Mouse (Mus musculus): ENCODE data around the gene Htra3. TPM values are rescaled to one million over a fixed set of nuclear protein-coding genes. Genes with fewer than 3 reads are reported as not detected.

The Htra3 gene
- polyA plus RNA-seq, 1 experiment from 2014 or later, result 22.4 TPM

GRCm38 (mm10) chr5:35605355-35605754, 74.2 kb downstream of the Htra3 start:
- H3K4me3 ChIP-seq (replicated peaks; ENCODE audit: low read depth, low read length), result no peak overlapping the region
- H3K36me3 ChIP-seq (ENCODE audit: insufficient read depth, low read length), result 0 out of 2 replicates have a peak, but pooled peaks cover 14% of the 10 kb centered on the region
- H3K27me3 ChIP-seq (ENCODE audit: insufficient read depth, low read length), result no peaks in the 10 kb centered on the region
- H3K27ac ChIP-seq, result no peak overlapping the region
- ATAC-seq (replicated peaks; ENCODE audit: low FRiP score, low read depth) (no peak), DNase-seq (ENCODE audit: low spot score) (no peak)
- 77% methylated on average over 7 of the region's 7 CpGs for WGBS
- no peak for TF ChIP-seq CTCF (IDR thresholded peaks at IDR 0.05; ENCODE audit: low read depth)
- H3K9ac ChIP-seq (ENCODE audit: low read depth, low read length), result no peak overlapping the region
- peaks cover 6% of the 10 kb centered on the region; the same call in 1 of the 2 replicates for H3K4me1 ChIP-seq (replicated peaks; ENCODE audit: insufficient read depth, low read length)
- H3K4me2 ChIP-seq (ENCODE audit: low read length), result no peak overlapping the region
- no peaks in the 10 kb centered on the region for H3K9me3 ChIP-seq (replicated peaks; ENCODE audit: low read length)

Other genes starting within 250 kb of the Htra3 start
- gene Cpz, start 154.1 kb downstream of the Htra3 start, polyA plus RNA-seq (2015; fragmentation: Nextera tagmentation; extraction: Ambion mirVana), result 4.7 and 6.0 TPM in 2 replicates
- 4.2 and 5.4 TPM in 2 replicates for gene Trmt44, start 104.7 kb downstream of the Htra3 start, polyA plus RNA-seq (2015; fragmentation: Nextera tagmentation; extraction: Ambion mirVana)
- gene Acox3, start 96.7 kb downstream of the Htra3 start, polyA plus RNA-seq (2015; fragmentation: Nextera tagmentation; extraction: Ambion mirVana), result 15.0 and 15.5 TPM in 2 replicates
- gene Sh3tc1, start 60.2 kb upstream of the Htra3 start, polyA plus RNA-seq (2015; fragmentation: Nextera tagmentation; extraction: Ambion mirVana), result 19.0 and 21.4 TPM in 2 replicates
- gene Ablim2, start 78.1 kb upstream of the Htra3 start, polyA plus RNA-seq (2015; fragmentation: Nextera tagmentation; extraction: Ambion mirVana), result 3.2 and 3.9 TPM in 2 replicates
- gene Afap1, start 213.5 kb upstream of the Htra3 start, polyA plus RNA-seq (2015; fragmentation: Nextera tagmentation; extraction: Ambion mirVana), result 19.1 and 19.7 TPM in 2 replicates

All from kidney, postnatal 0 days (tissue).